Mouse (Mus musculus) mouse embryonic stem cell (cell line): Measurements from ENCODE around the gene Sdad1.
"Not testable (repeated sequence)": the region's sequence is repeated elsewhere in the genome, so short reads cannot be mapped to it uniquely, and the experiment has no call there.

Experiments used
- in situ Hi-C, 2 experiments: fragments of 300-500 bp; cut with MboI; formaldehyde crosslinking; loops; 1 replicate in 1 of 2; 3 replicates in 1 of 2; pipeline ENCODE4 v1.14.3; 2019 to 2020; ENCODE audit warnings: low sequenced_read_pairs in 2 of 2, low pct_unique_long_range_greater_than_20kb in 1 of 2, mixed read lengths in 1 of 2; ENCODE audit not compliant: unreplicated experiment in 1 of 2

Sdad1 gene

DNA sequence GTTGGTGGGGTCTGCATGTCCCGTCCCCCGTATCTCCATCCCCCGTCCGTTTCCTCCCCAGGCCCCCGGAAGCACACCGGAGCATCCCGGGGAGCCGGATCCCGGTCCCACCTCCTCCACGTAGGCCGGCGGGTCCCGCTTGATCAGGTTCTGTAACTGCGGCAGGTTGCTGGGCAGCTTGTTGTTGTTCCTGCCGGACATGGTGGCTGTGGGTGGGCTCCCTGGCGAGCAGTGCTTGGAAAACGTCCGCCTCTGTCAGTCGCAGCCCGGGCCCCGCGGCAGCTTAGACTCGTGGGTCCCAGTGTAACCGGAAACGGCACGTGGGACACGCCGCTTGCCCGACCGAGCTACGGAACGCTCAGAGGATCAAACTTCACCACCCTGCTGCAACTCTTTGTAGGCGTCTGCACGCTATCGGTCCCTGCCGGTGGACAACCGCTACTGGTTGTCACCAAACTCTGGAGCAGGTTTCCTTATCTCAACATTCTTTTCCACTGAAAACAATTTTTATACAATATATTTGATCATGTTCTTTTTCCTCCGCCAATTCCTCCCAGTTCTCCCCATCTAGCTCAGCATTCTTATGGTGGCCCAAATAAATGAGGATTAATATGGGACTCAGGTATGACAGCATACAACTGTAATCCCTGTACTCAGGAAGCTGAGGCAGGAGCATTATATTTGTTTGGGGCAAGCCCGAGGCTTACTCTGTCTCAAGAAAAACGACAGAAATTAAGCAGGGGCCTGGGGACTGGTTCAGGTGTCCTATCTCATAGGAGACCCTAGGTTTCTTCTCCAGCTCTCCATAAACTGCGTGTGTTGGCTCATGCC, at the start of gene Sdad1:
Gene Sdad1 (minus strand): TSS at position 799 of the 831 bp plus-strand sequence.
- in situ Hi-C loops, result loop anchor here in 1 of 2 experiments (10.0 kb wide), 1 partner anchor 115 kb away; no protein-coding TSS in a partner anchor

DNA sequence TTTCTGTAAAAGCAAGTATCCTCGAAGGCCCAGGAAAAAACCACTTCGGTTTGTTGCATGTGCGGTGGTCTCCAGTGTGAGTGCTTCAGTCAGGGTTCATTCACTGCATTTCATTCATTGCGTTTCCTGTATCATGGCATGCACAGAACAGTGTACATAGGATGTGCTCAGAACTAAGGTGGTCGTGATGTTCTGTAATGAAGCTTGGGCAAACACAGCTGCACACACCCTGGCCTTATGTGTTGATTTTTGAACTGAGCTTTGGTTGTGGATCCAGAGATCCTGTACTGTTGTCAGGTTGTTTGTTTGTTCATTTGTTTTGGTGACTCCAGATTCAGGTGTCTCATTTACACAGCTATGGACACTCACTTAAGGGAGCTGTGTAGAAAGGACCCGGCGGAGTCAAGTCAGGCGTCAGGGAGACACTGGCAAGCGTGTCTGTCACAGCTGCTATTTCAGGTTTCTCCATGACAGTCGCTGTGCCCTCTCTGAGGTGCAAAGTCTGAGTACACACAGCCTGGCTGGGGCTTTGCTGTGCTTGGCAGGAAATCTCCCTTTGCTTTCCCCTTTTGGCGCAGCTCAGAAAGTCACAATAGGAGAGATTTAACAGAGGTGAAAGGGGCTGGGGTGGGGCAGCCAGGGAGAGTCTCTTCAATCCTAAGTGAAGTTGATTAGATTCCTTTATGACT, 48.6 kb upstream of the Sdad1 start:
- in situ Hi-C loops, result no loop called here

DNA sequence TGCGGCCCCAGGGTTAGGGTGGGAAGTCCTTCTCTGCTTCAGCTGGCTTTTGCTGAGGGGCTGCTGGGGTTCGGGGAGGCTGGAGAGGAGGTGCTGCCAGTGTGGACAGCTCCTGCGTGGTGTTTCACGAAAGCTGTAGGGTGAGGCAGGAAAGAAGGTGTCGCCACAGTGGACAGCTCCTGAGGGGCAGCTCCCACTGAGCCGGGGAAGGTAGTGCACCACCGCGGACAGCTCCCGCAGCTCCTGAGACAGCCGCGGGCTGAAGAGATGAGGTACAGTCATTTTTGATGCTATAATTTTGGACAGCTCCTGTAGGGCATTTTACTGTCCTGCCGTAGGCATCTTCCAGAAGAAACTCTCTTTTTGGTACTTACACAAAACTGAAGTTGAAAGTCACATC, 47.8 kb upstream of the Sdad1 start:
- in situ Hi-C loops, result no loop called here

DNA sequence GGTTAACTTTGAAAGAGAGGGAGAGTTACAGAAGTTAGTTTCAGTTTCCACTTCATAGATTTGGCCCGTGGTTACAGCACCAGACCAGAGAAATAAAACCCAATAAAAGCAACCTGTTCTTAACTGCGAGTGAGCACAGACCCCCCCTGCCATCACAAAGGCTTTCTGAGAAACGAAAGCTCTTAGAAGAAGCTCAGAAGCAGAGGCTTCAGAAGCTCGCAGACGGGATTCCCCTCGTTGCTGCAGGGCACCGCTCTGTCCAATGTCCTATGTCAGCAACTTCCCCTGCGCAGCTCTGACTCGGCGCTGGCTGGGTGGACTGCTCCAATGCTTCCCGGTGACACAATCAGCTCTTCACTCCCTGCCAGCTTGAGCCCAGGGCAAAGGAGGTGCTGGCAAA, 43.2 kb upstream of the Sdad1 start:
- in situ Hi-C loops, result no loop called here

DNA sequence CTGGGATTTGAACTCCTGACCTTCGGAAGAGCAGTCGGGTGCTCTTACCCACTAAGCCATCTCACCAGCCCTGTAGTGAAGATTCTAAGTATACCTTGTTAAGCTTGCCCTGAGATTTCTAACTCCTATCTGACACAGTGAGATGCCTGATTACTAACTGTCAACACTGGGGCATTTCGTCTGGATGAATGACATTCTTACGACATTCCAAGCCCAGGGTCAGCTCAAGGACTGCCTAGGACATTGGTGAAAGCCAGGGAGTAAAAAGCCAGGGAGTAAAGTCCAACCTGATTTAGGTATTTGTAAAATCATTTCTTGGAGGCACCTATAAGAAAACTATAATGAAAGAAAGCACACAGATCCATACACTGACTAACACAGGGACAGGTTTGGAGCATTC, 42.4 kb upstream of the Sdad1 start:
- in situ Hi-C loops, result not testable (repeated sequence)

DNA sequence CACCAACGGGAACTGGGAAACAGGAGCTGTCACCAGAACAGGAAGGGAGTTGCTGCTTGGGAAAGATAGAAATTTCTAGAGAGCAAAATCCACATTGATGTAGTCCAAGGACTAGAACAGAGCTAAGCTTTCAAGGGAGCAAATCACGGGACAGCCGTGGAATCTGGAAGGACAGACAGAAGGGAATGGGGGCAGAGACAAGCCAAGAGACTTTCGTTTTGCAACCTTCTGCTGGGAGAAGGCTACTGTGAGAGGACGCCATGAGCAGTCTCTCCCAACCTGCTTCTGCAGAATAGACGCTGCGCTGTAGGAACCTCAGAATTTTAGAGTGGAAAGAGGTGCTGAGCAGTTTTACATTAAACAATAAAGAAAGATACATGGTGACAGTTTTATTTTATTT, 39.5 kb upstream of the Sdad1 start:
- in situ Hi-C loops, result no loop called here

DNA sequence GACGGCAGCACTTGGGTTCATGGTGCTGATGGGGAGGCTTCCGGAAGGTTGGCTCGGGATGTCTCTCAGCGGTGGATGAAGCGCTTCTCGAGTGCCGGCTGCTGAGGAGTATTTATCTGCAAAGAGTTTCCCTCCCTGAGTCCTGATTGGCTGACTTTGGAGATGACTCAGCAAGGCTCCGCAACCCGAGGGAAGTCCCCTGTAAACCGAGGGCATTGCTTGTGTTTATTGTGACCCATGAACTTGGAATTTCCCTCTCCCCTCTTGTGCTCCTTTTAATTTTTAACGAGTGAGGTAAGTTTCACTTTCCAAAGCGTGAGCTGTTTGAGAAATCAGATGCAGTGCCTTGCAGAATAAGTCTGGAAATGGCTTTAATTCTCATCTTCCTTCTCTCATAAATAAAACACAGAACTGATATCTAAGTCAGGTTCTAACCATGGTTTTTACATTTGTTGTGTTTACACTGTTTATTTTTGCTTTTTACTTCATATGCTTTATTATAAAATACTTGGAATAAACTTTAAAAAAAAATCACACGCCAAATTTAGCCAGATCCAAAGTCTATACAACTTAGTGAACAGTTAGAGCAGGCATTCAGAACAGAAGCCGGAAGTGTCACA, 38.6 kb upstream of the Sdad1 start, which contains the start of gene Cxcl10:
Gene Cxcl10 (minus strand): TSS at position 96 of the 620 bp plus-strand sequence.
- in situ Hi-C loops, result no loop called here

DNA sequence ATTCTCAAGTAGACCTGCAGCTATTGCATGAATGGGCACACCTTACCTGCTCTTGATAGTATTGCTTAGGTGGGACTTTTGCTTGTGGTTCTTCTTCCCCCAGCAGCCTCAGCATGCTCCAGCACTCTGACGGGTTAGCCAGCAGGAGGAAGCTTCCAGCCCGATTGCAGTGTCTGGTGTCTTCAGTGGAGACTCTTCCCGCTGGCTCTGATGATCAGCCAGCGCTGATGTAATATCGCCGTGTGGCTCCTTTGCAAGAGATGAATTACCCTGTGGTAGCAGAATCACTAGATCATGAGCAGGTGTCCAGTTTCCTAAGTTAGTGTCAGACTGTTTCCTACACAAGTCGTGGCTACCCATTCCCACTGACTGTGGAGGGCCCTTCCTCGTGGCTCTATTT, 34.7 kb upstream of the Sdad1 start:
- in situ Hi-C loops, result no loop called here

DNA sequence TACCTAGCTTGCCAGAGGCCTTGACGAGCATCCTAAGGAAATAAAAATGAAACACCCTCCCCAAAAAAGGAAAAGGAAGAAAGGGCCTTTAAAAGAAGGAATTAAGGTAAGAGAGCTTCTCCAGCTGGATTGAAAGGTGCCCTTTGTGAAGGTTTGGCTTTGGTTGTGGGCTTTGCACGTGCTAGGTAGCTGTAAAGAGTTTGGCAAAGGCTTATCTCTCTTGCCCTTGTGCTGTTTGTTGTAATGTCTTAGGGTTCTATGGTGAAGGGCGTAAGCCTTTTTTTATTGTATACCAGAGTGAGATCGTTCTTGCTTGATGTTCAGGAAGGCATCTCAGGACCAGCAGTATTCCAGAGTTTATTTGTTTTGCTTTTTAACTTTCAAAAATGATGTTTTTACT, 30.3 kb upstream of the Sdad1 start:
- in situ Hi-C loops, result no loop called here

DNA sequence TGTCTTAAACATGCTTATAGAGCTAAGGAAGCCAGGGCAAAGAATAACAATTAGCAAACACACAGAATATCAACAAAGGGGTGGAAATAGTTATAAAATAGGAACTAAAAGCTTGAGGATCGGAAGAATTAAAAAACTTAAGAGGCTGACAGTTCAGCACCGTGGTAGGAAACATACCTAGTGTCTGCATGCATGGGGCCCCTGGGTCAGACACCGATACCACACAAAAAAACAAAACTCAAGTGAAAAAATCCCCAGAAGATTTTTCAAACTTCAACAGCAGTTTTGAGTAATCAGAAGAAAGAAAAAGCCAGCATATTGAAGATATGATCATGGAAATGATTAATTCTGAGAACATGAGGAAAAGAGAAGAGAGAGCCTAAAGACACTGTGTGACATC, 26.5 kb upstream of the Sdad1 start:
- in situ Hi-C loops, result no loop called here

DNA sequence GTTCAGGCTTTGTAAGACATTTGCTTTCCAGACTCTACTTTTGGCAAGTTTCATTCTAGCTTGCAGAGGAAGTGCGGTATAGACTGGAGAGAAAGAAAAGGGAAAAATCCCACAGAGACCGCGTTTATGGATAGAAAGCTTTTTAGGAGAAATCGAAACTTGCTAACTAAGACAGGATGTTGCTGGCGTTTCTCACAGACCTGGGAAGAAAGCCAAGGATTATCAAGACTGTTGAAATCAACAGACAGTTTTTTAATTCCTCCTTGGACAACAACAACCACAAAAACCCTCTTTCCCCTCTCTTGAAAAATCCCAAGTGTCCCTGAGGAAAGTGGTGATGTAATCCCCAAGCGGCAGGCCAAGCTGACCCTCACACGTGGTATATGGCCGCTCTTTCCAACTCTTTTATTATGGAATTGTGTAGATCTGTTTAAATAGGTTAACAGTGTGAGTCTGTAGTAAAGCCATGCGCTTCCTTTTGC, 22.1 kb upstream of the Sdad1 start:
- in situ Hi-C loops, result no loop called here

DNA sequence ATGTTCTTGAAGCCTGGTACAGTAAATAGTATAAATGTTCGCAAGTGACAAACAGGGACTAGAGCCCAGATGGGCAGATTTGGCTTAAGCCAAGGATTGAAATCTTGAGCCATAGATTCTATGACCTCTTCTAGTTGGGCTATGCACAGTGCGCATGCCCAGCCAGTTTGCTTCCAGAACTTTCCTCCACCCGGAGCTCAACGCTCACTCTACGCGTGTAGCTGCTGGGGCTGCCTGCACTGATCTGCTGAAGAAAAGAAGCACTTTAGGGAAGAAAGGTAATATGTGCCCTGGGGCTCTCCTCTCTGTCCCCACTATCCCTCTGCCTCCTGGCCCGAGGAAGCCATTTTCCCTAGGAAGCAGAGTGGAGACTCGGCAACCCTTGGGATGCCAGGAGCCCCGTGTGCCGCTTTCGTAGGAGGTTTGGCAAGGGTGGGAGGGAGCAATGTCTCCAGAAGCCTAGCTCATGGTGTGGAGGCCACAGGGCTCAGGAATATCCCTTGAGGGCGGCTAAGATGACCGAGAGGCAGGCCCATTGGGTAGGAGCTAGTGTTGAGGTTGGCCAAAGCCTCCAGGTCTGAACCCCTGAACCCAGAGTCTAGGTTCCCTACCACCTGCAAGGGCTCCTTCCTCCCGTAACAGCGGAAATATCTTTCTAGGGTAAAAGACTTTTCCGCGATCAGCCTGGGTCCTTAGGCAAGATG, 21.5 kb upstream of the Sdad1 start, which contains the start of gene Art3:
Gene Art3 (plus strand): TSS at position 193 of the 704 bp plus-strand sequence.
- in situ Hi-C loops, result no loop called here

DNA sequence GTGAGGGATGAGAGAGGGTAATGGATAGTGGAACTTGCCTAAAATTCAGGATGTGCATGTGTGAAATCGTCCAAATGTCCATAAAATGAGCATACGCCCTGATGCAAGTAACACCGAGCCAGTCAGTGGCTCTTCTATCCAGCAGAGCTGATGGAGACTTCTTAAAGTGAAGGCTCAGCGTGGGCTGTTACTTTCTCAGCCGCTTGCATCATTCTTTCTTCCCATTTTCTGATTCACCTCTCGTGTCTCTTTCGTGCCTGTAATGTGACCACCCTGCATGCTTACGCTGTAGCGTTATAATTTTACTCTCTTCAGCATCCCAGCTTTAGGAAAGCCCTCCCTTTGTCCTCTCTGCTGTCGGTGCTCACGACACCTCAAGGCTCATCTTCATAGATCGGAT, 20.8 kb upstream of the Sdad1 start:
- in situ Hi-C loops, result no loop called here

DNA sequence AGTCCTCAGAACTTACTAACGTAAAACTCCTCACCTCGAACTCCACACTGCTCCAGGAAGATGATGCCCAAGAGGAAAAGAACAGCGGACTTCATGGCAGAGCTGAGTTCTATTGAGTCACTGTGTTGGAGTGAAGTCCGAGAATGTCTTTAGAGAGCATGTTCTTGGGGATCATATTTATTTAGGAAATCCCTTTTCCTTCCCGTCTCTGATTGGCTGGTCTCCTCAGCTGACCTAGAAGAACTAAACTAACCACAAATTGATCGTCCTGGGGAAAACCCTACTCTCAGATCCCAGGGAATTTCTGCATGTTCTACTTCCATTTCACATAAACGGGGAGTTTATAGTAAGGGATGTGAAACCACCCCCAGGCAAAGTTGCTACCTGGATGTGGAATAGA, 17.6 kb upstream of the Sdad1 start, which contains the start of gene Cxcl9:
Gene Cxcl9 (minus strand): TSS at position 151 of the 400 bp plus-strand sequence.
- in situ Hi-C loops, result no loop called here

DNA sequence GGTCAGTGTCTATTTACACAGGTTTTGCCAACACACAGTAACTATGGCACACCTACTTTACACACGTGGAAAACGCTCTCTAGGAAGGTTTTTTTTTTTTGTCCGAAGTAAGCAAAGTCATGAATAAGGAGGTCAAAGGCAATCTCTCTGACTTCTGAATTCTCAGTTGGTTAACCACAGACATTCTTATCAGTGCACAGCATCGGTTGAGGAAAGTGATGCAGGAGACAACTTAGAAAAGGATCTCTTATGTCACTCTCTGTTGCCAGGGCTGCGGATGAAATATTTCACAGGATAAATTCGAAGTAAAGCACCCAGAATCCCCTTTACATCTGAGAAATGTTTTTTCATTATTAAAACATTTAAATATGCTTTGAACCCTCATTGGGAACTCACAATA, 17.1 kb upstream of the Sdad1 start:
- in situ Hi-C loops, result no loop called here

DNA sequence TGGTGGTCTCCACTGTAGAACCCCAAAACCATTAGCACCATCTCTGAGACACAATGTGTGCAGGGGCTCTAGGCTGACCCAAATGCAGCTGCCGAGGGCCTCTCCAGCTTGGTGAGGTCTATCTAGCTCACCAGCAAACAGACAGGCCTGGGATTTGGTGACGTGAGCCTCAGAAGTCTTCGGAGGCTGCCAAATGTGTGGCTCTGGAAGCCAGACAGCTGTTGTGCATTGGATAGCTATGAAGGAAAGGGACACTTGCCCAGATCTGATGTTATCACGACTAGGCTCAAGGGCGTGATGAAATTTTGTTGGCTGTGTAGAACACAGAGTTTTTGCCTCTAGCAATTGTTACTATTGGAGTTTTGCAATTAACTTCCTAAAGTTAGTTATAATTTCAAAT, 13.0 kb upstream of the Sdad1 start:
- in situ Hi-C loops, result no loop called here

DNA sequence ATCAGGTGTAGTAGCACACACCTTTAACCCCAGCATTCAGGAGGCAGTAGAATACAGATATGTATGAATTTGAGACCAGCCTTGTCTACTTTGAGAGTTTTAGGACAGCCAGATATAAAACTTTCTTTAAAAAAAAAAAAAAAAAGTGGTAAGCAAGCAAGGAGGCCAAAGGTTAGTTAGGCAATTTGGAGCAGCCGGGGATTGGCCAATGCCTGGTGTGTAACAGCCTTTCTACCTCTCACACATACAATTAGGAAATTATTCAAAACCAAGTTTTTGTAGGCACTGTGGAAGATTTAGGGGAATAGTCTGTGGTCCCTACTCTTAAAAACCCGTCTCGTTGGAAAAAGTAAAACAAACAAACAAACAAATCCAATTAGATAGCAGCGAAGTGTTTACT, 12.3 kb upstream of the Sdad1 start:
- in situ Hi-C loops, result no loop called here

DNA sequence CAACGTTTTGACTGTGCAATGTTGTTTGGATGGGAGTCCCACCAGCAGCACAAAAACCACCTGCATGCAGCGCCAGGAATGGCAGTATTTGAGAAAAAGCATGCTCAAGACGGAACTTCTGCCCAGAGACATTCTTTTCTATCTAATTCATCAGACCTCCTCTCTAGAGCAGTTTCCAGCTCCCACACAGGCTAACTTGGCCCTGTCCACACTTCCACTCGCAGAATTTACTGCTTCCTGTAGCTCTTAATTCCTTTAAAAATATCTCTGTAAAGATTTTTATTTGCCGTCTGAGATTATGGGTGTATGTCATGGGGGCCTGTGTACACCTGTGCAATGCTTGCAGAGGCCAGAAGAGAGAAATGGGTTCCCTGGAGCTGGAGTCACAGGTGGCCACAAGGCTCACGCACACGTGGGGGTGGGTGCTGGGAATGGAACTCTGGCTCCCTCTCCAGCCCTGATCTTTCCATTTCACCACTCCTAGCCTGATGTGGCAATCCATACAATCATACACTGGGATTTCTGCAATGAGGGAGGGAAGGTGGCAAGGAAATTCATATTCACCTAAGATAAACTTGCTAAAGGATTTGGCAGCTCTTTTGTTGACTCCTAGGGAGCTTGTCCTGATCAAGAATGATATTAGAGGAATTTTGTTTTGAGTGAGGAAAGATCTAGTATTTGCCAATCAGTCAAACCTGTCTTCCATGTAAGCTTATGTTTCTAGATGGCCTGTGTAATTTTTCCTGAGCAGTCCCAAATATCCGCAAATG, 11.5 kb upstream of the Sdad1 start:
- in situ Hi-C loops, result no loop called here
